Mouse (Mus musculus) erythroblast, embryonic 14.5 days (primary cell): Measurements from ENCODE around the gene Irf2. TPM values are rescaled to one million over a fixed set of nuclear protein-coding genes. Genes with fewer than 3 reads are reported as not detected.

Experiments
- H3K27me3 ChIP-seq: 2 replicates; pipeline ENCODE4 v1.6.1; 2012; ENCODE audit warnings: inconsistent platforms; ENCODE audit not compliant: control insufficient read depth
- H3K36me3 ChIP-seq: 2 replicates; pipeline ENCODE4 v1.6.1; 2012; ENCODE audit warnings: mild to moderate bottlenecking, inconsistent platforms; ENCODE audit not compliant: control insufficient read depth
- H3K4me1 ChIP-seq: 2 replicates; pipeline ENCODE4 v1.6.1; 2012; ENCODE audit warnings: inconsistent platforms; ENCODE audit not compliant: control insufficient read depth
- H3K4me3 ChIP-seq: replicated peaks from 2 replicates; pipeline ENCODE3; 2012; ENCODE audit warnings: moderate library complexity, mild to moderate bottlenecking, inconsistent platforms
- H3K9me3 ChIP-seq: 2 replicates; pipeline ENCODE4 v1.6.1; 2012; ENCODE audit warnings: low read length, inconsistent platforms, mixed read lengths; ENCODE audit not compliant: control insufficient read depth
- GATA1 ChIP-seq: IDR thresholded peaks from 2 replicates; pipeline ENCODE4 v1.6.1; 2012; ENCODE audit warnings: low read length, inconsistent platforms, mixed read lengths
- TAL1 ChIP-seq: IDR thresholded peaks from 3 replicates; pipeline ENCODE4 v1.6.1; 2012; ENCODE audit warnings: low read length, inconsistent platforms, mixed read lengths
- polyA plus RNA-seq: library from polyadenylated mRNA; stranded (reverse); fragments of >175 nt; gene quantifications from 2 replicates; pipeline ENCODE4 v1.2.3, GENCODE M21; 2012

Gene Irf2
- polyA plus RNA-seq, 1 experiment: 0.81 TPM

GRCm38 (mm10) chr8:46840390-46840789 is 100.9 kb downstream of the Irf2 start:
- H3K4me3 ChIP-seq: no peak overlapping the region
- no peaks in the 10 kb centered on the region for H3K27me3 ChIP-seq
- peaks cover 9% of the 10 kb centered on the region for H3K4me1 ChIP-seq
- H3K36me3 ChIP-seq: peaks cover 41% of the 10 kb centered on the region
- H3K9me3 ChIP-seq: no peaks in the 10 kb centered on the region
- no peak for TF ChIP-seq TAL1
- TF ChIP-seq GATA1: no peak

GRCm38 (mm10) chr8:46840791-46841190 is 101.3 kb downstream of the Irf2 start:
- TF ChIP-seq GATA1 (no peak), TAL1 (no peak)
- Histone ChIP-seq H3K4me3 (no peak overlapping the region), H3K4me1 (peaks cover 9% of the 10 kb centered on the region), H3K27me3 (no peaks in the 10 kb centered on the region), H3K9me3 (no peaks in the 10 kb centered on the region), H3K36me3 (peaks cover 42% of the 10 kb centered on the region)

- Histone ChIP-seq H3K27me3 (no peaks in the 10 kb centered on the region), H3K4me1 (peaks cover 9% of the 10 kb centered on the region), H3K36me3 (peaks cover 49% of the 10 kb centered on the region), H3K9me3 (no peaks in the 10 kb centered on the region), H3K4me3 (no peak overlapping the region)
- TF ChIP-seq GATA1 (no peak), TAL1 (no peak)
Measured at GRCm38 (mm10) chr8:46842676-46843181, 103.2 kb downstream of the Irf2 start.

- Histone ChIP-seq H3K9me3 (no peaks in the 10 kb centered on the region), H3K4me1 (peaks cover 9% of the 10 kb centered on the region), H3K4me3 (no peak overlapping the region), H3K27me3 (no peaks in the 10 kb centered on the region), H3K36me3 (peaks cover 44% of the 10 kb centered on the region)
- no peak for TF ChIP-seq TAL1
- no peak for TF ChIP-seq GATA1
Measured at GRCm38 (mm10) chr8:46843855-46844254, 104.3 kb downstream of the Irf2 start.

- Histone ChIP-seq H3K4me3 (no peak overlapping the region), H3K36me3 (peaks cover 40% of the 10 kb centered on the region), H3K9me3 (no peaks in the 10 kb centered on the region), H3K4me1 (peaks cover 9% of the 10 kb centered on the region), H3K27me3 (no peaks in the 10 kb centered on the region)
- TF ChIP-seq GATA1 (no peak), TAL1 (no peak)
Measured at GRCm38 (mm10) chr8:46844371-46844973, 104.9 kb downstream of the Irf2 start.

GRCm38 (mm10) chr8:46844974-46845774 is 105.6 kb downstream of the Irf2 start:
- H3K4me1 ChIP-seq: peaks cover 9% of the 10 kb centered on the region
- peaks cover 34% of the 10 kb centered on the region for H3K36me3 ChIP-seq
- no peaks in the 10 kb centered on the region for H3K27me3 ChIP-seq
- no peaks in the 10 kb centered on the region for H3K9me3 ChIP-seq
- TF ChIP-seq GATA1 (no peak), TAL1 (no peak)
- no peak overlapping the region for H3K4me3 ChIP-seq

- Histone ChIP-seq H3K36me3 (peaks cover 29% of the 10 kb centered on the region), H3K4me1 (peaks cover 9% of the 10 kb centered on the region)
Measured at GRCm38 (mm10) chr8:46845891-46846290, 106.4 kb downstream of the Irf2 start.

GRCm38 (mm10) chr8:46846893-46847292 is 107.4 kb downstream of the Irf2 start:
- Histone ChIP-seq H3K9me3 (no peaks in the 10 kb centered on the region), H3K4me3 (no peak overlapping the region), H3K4me1 (peaks cover 9% of the 10 kb centered on the region), H3K36me3 (peaks cover 26% of the 10 kb centered on the region), H3K27me3 (no peaks in the 10 kb centered on the region)
- TF ChIP-seq TAL1 (no peak), GATA1 (no peak)

More at GRCm38 (mm10) chr8:46845891-46846290, 106.4 kb downstream of the Irf2 start:
- TF ChIP-seq TAL1 (no peak), GATA1 (no peak)
- Histone ChIP-seq H3K27me3 (no peaks in the 10 kb centered on the region), H3K9me3 (no peaks in the 10 kb centered on the region), H3K4me3 (no peak overlapping the region)

GRCm38 (mm10) chr8:46848011-46848641 is 108.6 kb downstream of the Irf2 start:
- TF ChIP-seq GATA1: no peak
- no peak for TF ChIP-seq TAL1
- peaks cover 24% of the 10 kb centered on the region for H3K36me3 ChIP-seq
- H3K27me3 ChIP-seq: no peaks in the 10 kb centered on the region
- H3K9me3 ChIP-seq: no peaks in the 10 kb centered on the region
- H3K4me1 ChIP-seq: peaks cover 9% of the 10 kb centered on the region
- H3K4me3 ChIP-seq: no peak overlapping the region
